Mouse (Mus musculus) embryonic fibroblast, embryonic 13.5 days (primary cell): ENCODE measurements around the gene Fam207a. TPM values are rescaled to one million over a fixed set of nuclear protein-coding genes. Genes with fewer than 3 reads are reported as not detected.

Experiments used
- H3K27ac ChIP-seq: 2 replicates; pipeline ENCODE4 v1.5.1; 2012; ENCODE audit warnings: low read length, control low read depth, inconsistent platforms; ENCODE audit not compliant: insufficient read depth
- H3K4me1 ChIP-seq: 2 replicates; pipeline ENCODE4 v1.6.1; 2011; ENCODE audit warnings: low read length; ENCODE audit not compliant: control insufficient read depth, insufficient read depth
- H3K4me3 ChIP-seq: 2 replicates; pipeline ENCODE4 v1.5.1; 2011; ENCODE audit warnings: mild to moderate bottlenecking, control low read depth, low read length; ENCODE audit not compliant: insufficient read depth
- CTCF ChIP-seq: IDR thresholded peaks from 2 replicates; pipeline ENCODE4 v1.5.1; 2011; ENCODE audit warnings: mild to moderate bottlenecking, control low read depth, low read length, moderate library complexity, borderline replicate concordance; ENCODE audit not compliant: insufficient read depth
- POLR2A ChIP-seq: IDR thresholded peaks from 2 replicates; pipeline ENCODE4 v1.6.1; 2011; ENCODE audit warnings: low read depth, mild to moderate bottlenecking, control low read depth, low read length, moderate library complexity
- polyA plus RNA-seq: library from polyadenylated mRNA; stranded (reverse); fragments of >200 nt; gene quantifications from 2 replicates; pipeline ENCODE4 v1.2.4, GENCODE M21; 2011; ENCODE audit warnings: low read depth; ENCODE audit not compliant: missing spikeins, insufficient read length

The Fam207a gene
- polyA plus RNA-seq, 1 experiment: 30.5 TPM

DNA sequence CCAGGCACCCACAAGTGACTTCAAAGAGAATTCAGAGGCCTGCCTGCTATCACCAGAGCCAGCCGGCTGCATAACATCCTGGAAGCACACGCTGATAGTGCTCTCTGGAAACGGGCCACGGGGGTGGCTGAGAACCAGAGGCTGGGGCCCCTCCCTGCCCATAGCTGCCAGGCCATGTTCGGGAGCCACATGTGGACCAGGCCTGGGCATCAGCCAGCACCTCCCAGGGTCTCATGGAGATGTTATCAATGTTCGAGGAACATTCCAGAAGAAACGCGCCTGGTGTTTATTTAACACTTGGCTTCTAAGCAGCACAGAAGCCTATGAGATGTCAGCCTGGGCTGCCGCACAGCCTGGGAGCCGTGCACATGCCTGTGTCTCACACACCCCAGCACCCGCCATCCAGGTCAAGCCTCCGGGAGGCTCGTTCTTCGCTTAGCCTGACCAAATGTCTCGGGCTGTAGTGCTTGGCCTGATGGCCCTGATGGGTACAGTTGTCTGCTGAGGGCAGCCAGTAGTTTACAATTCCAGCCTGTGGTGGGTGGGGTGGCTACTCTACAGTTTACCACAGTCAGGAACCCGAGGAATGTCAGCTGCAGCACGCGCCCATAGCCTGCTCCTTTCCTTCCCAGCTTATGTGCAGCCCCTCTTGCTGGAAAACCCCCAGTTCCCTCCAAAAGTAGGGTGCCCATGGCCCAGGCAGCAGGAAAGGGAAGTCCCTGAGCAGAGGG lies 31.2 kb downstream of the Fam207a start:
- Histone ChIP-seq H3K27ac (no peak overlapping the region), H3K4me3 (no peak overlapping the region), H3K4me1 (no peaks in the 10 kb centered on the region)
- no peak for TF ChIP-seq POLR2A
- TF ChIP-seq CTCF: no peak

GRCm38 (mm10) chr10:77481814-77482213 lies 33.8 kb downstream of the Fam207a start:
- no peak overlapping the region for H3K27ac ChIP-seq
- H3K4me1 ChIP-seq: no peaks in the 10 kb centered on the region
- TF ChIP-seq POLR2A (no peak), CTCF (no peak)

DNA sequence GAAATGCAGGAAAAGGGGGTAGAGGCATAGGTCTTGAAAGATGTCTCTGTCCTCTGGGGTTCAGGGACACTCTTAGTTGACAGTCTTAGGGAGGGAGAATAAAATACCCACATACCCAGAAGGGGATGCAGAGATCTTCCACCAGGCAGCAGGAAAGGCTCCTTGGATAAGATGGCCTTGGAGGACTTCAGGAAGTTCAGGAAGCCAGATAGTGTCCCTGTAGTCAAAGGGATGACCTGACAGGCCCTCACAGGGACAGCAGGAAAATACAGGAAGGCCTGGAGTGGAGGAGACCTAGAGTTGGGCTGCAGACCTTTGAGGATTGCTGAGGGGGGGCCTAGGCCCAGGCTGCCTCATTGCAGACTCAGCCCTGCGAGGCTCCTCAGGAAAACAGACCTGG lies 35.6 kb downstream of the Fam207a start:
- no peaks in the 10 kb centered on the region for H3K4me1 ChIP-seq
- H3K4me3 ChIP-seq: no peak overlapping the region
- no peak for TF ChIP-seq CTCF
- no peak for TF ChIP-seq POLR2A
- no peak overlapping the region for H3K27ac ChIP-seq

More at GRCm38 (mm10) chr10:77481814-77482213, 33.8 kb downstream of the Fam207a start:
- no peak overlapping the region for H3K4me3 ChIP-seq

DNA sequence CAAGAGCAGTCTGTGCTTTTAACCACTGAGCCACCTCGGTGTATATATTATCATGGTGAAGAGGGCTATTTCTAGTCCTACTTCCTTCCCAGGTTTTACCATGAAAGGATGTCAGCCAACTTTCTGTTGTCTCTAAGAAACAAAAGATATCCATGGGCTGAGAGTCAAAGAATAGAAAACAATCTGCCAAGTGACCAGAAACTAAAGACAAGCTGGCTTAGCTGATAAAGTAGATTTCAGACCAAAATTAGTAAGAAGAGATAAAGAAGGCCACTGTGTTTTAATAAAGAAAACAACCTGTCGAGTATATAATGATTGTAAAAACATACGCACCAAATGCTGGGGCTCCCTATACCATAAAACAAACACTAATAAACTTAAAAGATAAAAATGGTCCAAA lies 38.7 kb downstream of the Fam207a start:
- Histone ChIP-seq H3K4me3 (no peak overlapping the region), H3K27ac (no peak overlapping the region), H3K4me1 (no peaks in the 10 kb centered on the region)
- no peak for TF ChIP-seq CTCF
- no peak for TF ChIP-seq POLR2A

DNA sequence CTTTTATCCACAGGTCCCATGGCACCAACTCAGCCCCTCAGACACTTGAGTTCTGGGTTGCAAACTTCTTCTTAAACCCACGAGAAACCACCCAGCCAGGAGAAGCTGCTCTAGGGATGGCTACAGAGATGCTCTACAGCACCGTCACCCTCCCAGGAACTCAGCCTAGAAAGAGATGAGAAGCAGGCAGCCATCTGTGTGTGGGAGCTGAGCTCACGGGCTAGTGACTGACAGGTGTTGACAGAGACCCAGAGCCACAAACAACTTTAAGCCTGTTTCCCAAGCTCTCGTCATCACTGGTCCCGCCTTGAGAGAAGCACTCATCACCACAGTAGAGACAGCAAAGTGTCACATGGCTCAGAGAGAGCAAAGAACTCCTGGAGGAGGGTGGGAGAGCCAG lies 43.4 kb downstream of the Fam207a start:
- no peaks in the 10 kb centered on the region for H3K4me1 ChIP-seq
- TF ChIP-seq CTCF: no peak
- TF ChIP-seq POLR2A: no peak
- H3K4me3 ChIP-seq: no peak overlapping the region
- H3K27ac ChIP-seq: no peak overlapping the region

DNA sequence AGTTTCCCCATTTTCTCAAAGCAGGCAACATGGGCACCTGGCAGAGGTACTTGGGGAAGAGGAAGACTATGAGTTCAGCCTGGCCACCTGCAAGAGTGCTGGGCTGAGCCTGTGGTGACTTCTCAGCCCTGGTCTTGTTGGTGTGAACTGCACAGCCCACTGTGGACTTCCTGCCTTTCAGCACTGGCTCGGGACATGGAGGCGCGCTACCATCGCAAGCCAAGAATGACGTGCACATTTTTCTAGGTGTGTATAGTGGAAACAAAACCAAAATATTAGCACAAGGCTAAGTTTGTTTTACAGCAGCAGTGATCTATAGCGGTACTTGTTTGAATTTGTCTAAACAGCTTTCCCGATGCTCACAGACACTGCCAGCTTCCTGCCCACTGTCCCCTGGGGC lies 44.1 kb downstream of the Fam207a start:
- Histone ChIP-seq H3K4me3 (no peak overlapping the region), H3K4me1 (no peaks in the 10 kb centered on the region), H3K27ac (no peak overlapping the region)
- no peak for TF ChIP-seq CTCF
- no peak for TF ChIP-seq POLR2A

DNA sequence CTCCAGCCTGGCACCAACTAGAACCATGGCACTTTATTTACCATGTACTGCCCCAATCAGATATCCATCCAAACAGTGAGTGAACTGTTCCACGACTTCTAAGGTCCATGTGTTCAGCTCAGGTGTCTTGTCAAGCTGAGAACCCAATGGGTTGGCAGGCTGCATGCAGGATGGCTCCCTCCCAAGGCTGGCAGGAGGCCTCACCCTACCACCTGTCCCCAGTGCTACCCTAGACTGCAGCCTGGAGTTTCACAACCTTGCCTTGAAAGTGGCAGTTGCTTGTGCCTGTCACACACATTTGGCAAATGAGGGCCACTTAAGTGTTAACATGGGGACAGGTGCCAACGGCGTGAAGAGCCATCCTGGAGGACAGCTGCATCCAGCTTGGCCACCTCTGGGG lies 44.8 kb downstream of the Fam207a start:
- Histone ChIP-seq H3K4me3 (no peak overlapping the region), H3K4me1 (no peaks in the 10 kb centered on the region), H3K27ac (no peak overlapping the region)
- TF ChIP-seq CTCF (no peak), POLR2A (no peak)

GRCm38 (mm10) chr10:77468675-77469074 lies 46.9 kb downstream of the Fam207a start:
- Histone ChIP-seq H3K27ac (no peak overlapping the region), H3K4me1 (no peaks in the 10 kb centered on the region), H3K4me3 (no peak overlapping the region)
- TF ChIP-seq POLR2A: no peak
- no peak for TF ChIP-seq CTCF

- H3K27ac ChIP-seq: no peak overlapping the region
- H3K4me1 ChIP-seq: no peaks in the 10 kb centered on the region
- no peak for TF ChIP-seq POLR2A
- H3K4me3 ChIP-seq: no peak overlapping the region
These were observed 48.2 kb downstream of the Fam207a start for GRCm38 (mm10) chr10:77467407-77467806.

- no peak for TF ChIP-seq CTCF
- no peak for TF ChIP-seq POLR2A
- no peak overlapping the region for H3K27ac ChIP-seq
- no peaks in the 10 kb centered on the region for H3K4me1 ChIP-seq
- no peak overlapping the region for H3K4me3 ChIP-seq
These were observed 49.7 kb downstream of the Fam207a start for GRCm38 (mm10) chr10:77465902-77466301.
